Mouse (Mus musculus) hindbrain, embryonic 16.5 days (tissue): ENCODE data around the gene Olfr597. TPM values are rescaled to one million over a fixed set of nuclear protein-coding genes. Genes with fewer than 3 reads are reported as not detected.
"Not testable (repeated sequence)": the region's sequence is repeated elsewhere in the genome, so short reads cannot be mapped to it uniquely, and the experiment has no call there.

ENCODE experiments used
- ATAC-seq: fragments of 200-750 bp; cut with Nextera tagmentation; 2 replicates; pipeline ENCODE4 v1.8.0; 2017; ENCODE audit warnings: moderate TSS enrichment, moderate library complexity
- H3K27ac ChIP-seq: fragments of 300-500 bp; sonication (generic); 2 replicates; pipeline ENCODE4 v1.5.1; 2014; ENCODE audit warnings: low read depth, mild to moderate bottlenecking, control low read depth, low read length, moderate library complexity
- H3K27me3 ChIP-seq: fragments of 300-500 bp; sonication (generic); replicated peaks from 2 replicates; pipeline ENCODE4 v1.6.1; 2014; ENCODE audit warnings: low read length; ENCODE audit not compliant: control insufficient read depth, insufficient read depth
- H3K36me3 ChIP-seq: fragments of 300-500 bp; sonication (generic); 2 replicates; pipeline ENCODE4 v1.6.1; 2014; ENCODE audit warnings: mild to moderate bottlenecking, low read length, moderate library complexity, mixed read lengths; ENCODE audit not compliant: control insufficient read depth, insufficient read depth
- H3K4me1 ChIP-seq: fragments of 300-500 bp; sonication (generic); 2 replicates; pipeline ENCODE4 v1.6.1; 2014; ENCODE audit warnings: low read depth, low read length; ENCODE audit not compliant: control insufficient read depth, insufficient read depth
- H3K4me2 ChIP-seq: fragments of 300-500 bp; sonication (generic); 2 replicates; pipeline ENCODE4 v1.6.1; 2014; ENCODE audit warnings: mild to moderate bottlenecking, low read length, control low read depth, moderate library complexity
- H3K4me3 ChIP-seq: fragments of 300-500 bp; sonication (generic); 2 replicates; pipeline ENCODE4 v1.5.1; 2014; ENCODE audit warnings: mild to moderate bottlenecking, low read length, control low read depth, moderate library complexity
- H3K9ac ChIP-seq: fragments of 300-500 bp; sonication (generic); 2 replicates; pipeline ENCODE4 v1.6.1; 2014; ENCODE audit warnings: low read depth, mild to moderate bottlenecking, control low read depth, low read length, moderate library complexity
- H3K9me3 ChIP-seq: fragments of 300-500 bp; sonication (generic); 2 replicates; pipeline ENCODE4 v1.6.1; 2014; ENCODE audit warnings: mild to moderate bottlenecking, low read length, moderate library complexity; ENCODE audit not compliant: control insufficient read depth
- WGBS: fragments of 180-500 bp; shearing (Covaris S2); extraction: QIAGEN DNeasy Blood & Tissue Kit; methylation state at CpG from one replicate; pipeline ENCODE4 v1.1.7; 2014; 5-methylcytosine and 5-hydroxymethylcytosine counted together
- microRNA-seq: library from miRNA; unstranded; fragments of <30 nt; microRNA quantifications from one replicate; pipeline ENCODE4, GENCODE M21; 2017
- polyA plus RNA-seq: library from polyadenylated mRNA; unstranded; fragments of >200 nt; fragmentation: Nextera tagmentation; extraction: Ambion mirVana; gene quantifications from 2 replicates; pipeline ENCODE4 v1.2.1, GENCODE M21; 2015

The Olfr597 gene
- not detected in 2 replicates for polyA plus RNA-seq

- not testable (repeated sequence) for H3K9ac ChIP-seq, H3K27ac ChIP-seq, H3K9me3 ChIP-seq, H3K4me1 ChIP-seq, H3K36me3 ChIP-seq, H3K4me3 ChIP-seq, H3K4me2 ChIP-seq, ATAC-seq, H3K27me3 ChIP-seq
- WGBS, result 88% methylated on average over 2 of the region's 2 CpGs
Observed at GRCm38 (mm10) chr7:103316015-103316414, at the start of gene Olfr597. Gene Olfr597 (plus strand): TSS chr7:103316315.

- not testable (repeated sequence) for H3K9ac ChIP-seq, H3K4me1 ChIP-seq, ATAC-seq, H3K4me3 ChIP-seq, H3K9me3 ChIP-seq, H3K27me3 ChIP-seq, H3K4me2 ChIP-seq, H3K27ac ChIP-seq, H3K36me3 ChIP-seq
- WGBS, result 92% methylated on average over 2 of the region's 2 CpGs
Observed at GRCm38 (mm10) chr7:103305348-103305747, 10.8 kb upstream of the Olfr597 start, which contains the start of gene Olfr596. Gene Olfr596 (plus strand): TSS chr7:103305648.

GRCm38 (mm10) chr7:103323268-103323667 is 7.2 kb downstream of the Olfr597 start, which contains the start of gene Olfr598:
Gene Olfr598 (plus strand): TSS chr7:103323568.
- Histone ChIP-seq H3K27ac (no peak within 1 kb of the TSS), H3K36me3 (no peaks in the 10 kb centered on the region), H3K4me2 (no peak within 1 kb of the TSS), H3K4me3 (no peak within 1 kb of the TSS), H3K9ac (no peak within 1 kb of the TSS), H3K9me3 (no peaks in the 10 kb centered on the region), H3K4me1 (no peaks in the 10 kb centered on the region), H3K27me3 (no peaks in the 10 kb centered on the region)
- ATAC-seq, result no peak

- H3K27ac ChIP-seq, result no peak within 1 kb of the TSS
- H3K4me3 ChIP-seq, result no peak within 1 kb of the TSS
- no peaks in the 10 kb centered on the region for H3K9me3 ChIP-seq
- WGBS, result 91% methylated on average over 1 of the region's 1 CpGs
- ATAC-seq, result no peak
- H3K36me3 ChIP-seq, result no peaks in the 10 kb centered on the region
- no peak within 1 kb of the TSS for H3K9ac ChIP-seq
- H3K27me3 ChIP-seq, result no peaks in the 10 kb centered on the region
- no peaks in the 10 kb centered on the region for H3K4me1 ChIP-seq
- no peak within 1 kb of the TSS for H3K4me2 ChIP-seq
Observed at GRCm38 (mm10) chr7:103335617-103336016, 19.5 kb downstream of the Olfr597 start, which contains the start of gene Olfr599. Gene Olfr599 (plus strand): TSS chr7:103335917.

GRCm38 (mm10) chr7:103349569-103349968 is 33.5 kb downstream of the Olfr597 start, which contains the start of gene Olfr600:
Gene Olfr600 (minus strand): TSS chr7:103349669.
- Histone ChIP-seq H3K4me2 (no peak within 1 kb of the TSS), H3K27ac (no peak within 1 kb of the TSS), H3K9me3 (no peaks in the 10 kb centered on the region), H3K9ac (no peak within 1 kb of the TSS), H3K4me1 (no peaks in the 10 kb centered on the region), H3K27me3 (no peaks in the 10 kb centered on the region), H3K36me3 (no peaks in the 10 kb centered on the region), H3K4me3 (no peak within 1 kb of the TSS)
- ATAC-seq, result no peak

GRCm38 (mm10) chr7:103362555-103362954 is 46.4 kb downstream of the Olfr597 start, which contains the start of gene Olfr601:
Gene Olfr601 (minus strand): TSS chr7:103362655.
- H3K4me3 ChIP-seq, result no peak within 1 kb of the TSS
- H3K4me1 ChIP-seq, result no peaks in the 10 kb centered on the region
- WGBS, result 91% methylated on average over 1 of the region's 1 CpGs

More at GRCm38 (mm10) chr7:103362555-103362954, 46.4 kb downstream of the Olfr597 start, which contains the start of gene Olfr601:
- no peaks in the 10 kb centered on the region for H3K27me3 ChIP-seq
- no peaks in the 10 kb centered on the region for H3K36me3 ChIP-seq
- no peak for ATAC-seq
- H3K9me3 ChIP-seq, result no peaks in the 10 kb centered on the region
- H3K9ac ChIP-seq, result no peak within 1 kb of the TSS
- H3K4me2 ChIP-seq, result no peak within 1 kb of the TSS
- H3K27ac ChIP-seq, result no peak within 1 kb of the TSS

Small RNA genes within 50 kb of the gene (microRNA-seq; reads per million reads assigned to microRNA genes)
- not detected for gene Gm23550

Other genes starting within 250 kb of the Olfr597 start
- gene Olfr584, start 234.4 kb upstream of the Olfr597 start, polyA plus RNA-seq, result not detected in 2 replicates
- gene Olfr585, start 218.6 kb upstream of the Olfr597 start, polyA plus RNA-seq, result not detected in 2 replicates
- gene Olfr586, start 190.7 kb upstream of the Olfr597 start, polyA plus RNA-seq, result not detected in 2 replicates
- not detected in 2 replicates for gene Olfr588-ps1, start 175.4 kb upstream of the Olfr597 start, polyA plus RNA-seq
- not detected in 2 replicates for gene Olfr589, start 160.0 kb upstream of the Olfr597 start, polyA plus RNA-seq
- not detected in 2 replicates for gene Olfr591, start 138.0 kb upstream of the Olfr597 start, polyA plus RNA-seq
- gene Olfr592, start 131.5 kb upstream of the Olfr597 start, polyA plus RNA-seq, result not detected in 2 replicates
- not detected in 2 replicates for gene Olfr593, start 104.5 kb upstream of the Olfr597 start, polyA plus RNA-seq
- gene Olfr594, start 99.3 kb upstream of the Olfr597 start, polyA plus RNA-seq, result not detected in 2 replicates
- gene Usp17ld, start 63.8 kb upstream of the Olfr597 start, polyA plus RNA-seq, result not detected in 2 replicates
- not detected in 2 replicates for gene Olfr596, start 10.7 kb upstream of the Olfr597 start, polyA plus RNA-seq
- not detected in 2 replicates for gene Olfr598, start 7.3 kb downstream of the Olfr597 start, polyA plus RNA-seq
- gene Olfr599, start 19.6 kb downstream of the Olfr597 start, polyA plus RNA-seq, result not detected in 2 replicates
- not detected in 2 replicates for gene Olfr600, start 33.4 kb downstream of the Olfr597 start, polyA plus RNA-seq
- not detected in 2 replicates for gene Olfr601, start 46.3 kb downstream of the Olfr597 start, polyA plus RNA-seq
- not detected in 2 replicates for gene Olfr603, start 69.9 kb downstream of the Olfr597 start, polyA plus RNA-seq
- not detected in 2 replicates for gene Usp17lc, start 98.8 kb downstream of the Olfr597 start, polyA plus RNA-seq
- not detected in 2 replicates for gene Olfr605, start 129.1 kb downstream of the Olfr597 start, polyA plus RNA-seq
- not detected in 2 replicates for gene Olfr606, start 132.7 kb downstream of the Olfr597 start, polyA plus RNA-seq
- gene Olfr607, start 147.8 kb downstream of the Olfr597 start, polyA plus RNA-seq, result not detected in 2 replicates
- gene Olfr608, start 153.6 kb downstream of the Olfr597 start, polyA plus RNA-seq, result not detected in 2 replicates
- gene Olfr609, start 181.7 kb downstream of the Olfr597 start, polyA plus RNA-seq, result not detected in 2 replicates
- gene Olfr610, start 195.8 kb downstream of the Olfr597 start, polyA plus RNA-seq, result not detected in 2 replicates
- gene Olfr611, start 204.5 kb downstream of the Olfr597 start, polyA plus RNA-seq, result not detected in 2 replicates
- gene Olfr612, start 226.4 kb downstream of the Olfr597 start, polyA plus RNA-seq, result not detected in 2 replicates
- gene Olfr613, start 231.8 kb downstream of the Olfr597 start, polyA plus RNA-seq, result not detected in 2 replicates
- gene Olfr615, start 239.8 kb downstream of the Olfr597 start, polyA plus RNA-seq, result not detected in 2 replicates